Mouse (Mus musculus): Measurements from ENCODE around the gene Fam89a.

Fam89a gene

DNA sequence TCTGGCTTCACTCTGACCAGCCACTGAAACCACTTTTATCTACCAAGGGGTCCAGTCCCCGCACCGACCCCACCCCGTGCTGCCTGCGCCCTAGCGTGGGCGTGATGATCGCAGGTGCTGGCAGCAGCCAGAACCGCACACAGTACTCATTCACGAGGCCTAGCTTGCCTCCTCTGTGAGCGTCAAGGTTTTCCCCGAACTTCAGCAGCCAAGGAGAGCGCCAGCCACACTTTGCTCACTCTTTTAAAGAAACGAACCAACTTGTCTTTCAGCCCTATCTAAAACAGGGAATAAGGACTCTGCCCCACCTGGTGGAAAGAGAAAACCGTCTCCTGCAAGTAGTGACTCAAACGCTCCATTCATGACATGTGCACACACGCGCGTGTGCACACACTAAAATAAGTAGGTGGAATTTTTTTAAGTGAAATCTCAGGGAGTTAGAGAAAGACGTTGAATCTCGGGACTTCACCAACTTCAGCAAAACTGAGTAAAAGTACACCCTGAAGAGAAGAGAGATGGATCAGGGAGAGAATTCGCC, 762 bp upstream of the Fam89a start:
- no peak for DNase-seq

GRCm38 (mm10) chr8:124751191-124751590, 441 bp downstream of the Fam89a start:
- DNase-seq = peak; percentile 77

GRCm38 (mm10) chr8:124746661-124747060, 5.0 kb downstream of the Fam89a start:
- no peak for DNase-seq

DNA sequence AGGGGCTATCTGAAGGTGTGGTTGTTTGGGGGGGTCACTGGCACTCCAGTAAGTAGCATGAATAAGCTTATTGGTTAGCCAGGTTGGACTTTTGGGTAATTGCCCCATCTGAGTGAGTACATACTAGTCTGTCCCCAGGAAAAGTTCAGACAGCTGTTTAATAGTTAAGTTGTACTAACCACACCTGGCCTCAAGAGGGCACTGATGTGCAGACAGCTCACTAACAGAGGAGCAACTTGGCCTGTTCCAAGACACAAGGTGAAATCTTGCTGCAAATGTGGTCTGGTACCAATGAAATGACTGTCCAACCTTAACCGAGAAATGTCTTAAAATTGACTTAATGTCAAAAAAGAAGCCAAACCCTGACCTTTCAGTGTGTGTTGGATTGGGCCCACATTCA, 12.4 kb downstream of the Fam89a start:
- peak; percentile 35 for DNase-seq

DNA sequence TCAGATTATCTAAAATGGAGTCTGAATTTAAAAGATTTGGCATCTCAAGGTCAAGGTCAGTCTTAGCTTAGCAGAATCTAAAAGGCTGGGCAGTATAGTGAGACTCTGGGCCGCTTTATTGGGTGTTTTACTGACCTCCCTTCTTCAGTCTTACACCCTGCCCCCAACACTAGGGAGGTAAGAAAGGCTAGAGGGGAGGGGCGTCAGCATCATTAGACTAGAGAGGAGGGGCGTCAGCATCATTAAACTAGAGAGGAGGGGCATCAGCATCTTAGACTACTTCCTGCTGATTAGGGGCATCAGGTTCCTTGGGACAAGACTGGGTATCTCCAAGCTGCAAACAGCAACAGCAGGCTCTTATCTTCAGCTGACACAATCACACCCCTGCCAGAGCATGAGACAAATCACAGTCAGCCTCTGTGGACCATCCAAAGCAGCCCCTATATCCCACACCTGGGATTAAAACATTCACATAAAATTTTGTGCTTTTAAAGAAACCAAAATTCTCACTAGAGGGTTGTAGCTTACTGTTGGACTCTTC, 16.2 kb downstream of the Fam89a start:
- DNase-seq = no peak

DNA sequence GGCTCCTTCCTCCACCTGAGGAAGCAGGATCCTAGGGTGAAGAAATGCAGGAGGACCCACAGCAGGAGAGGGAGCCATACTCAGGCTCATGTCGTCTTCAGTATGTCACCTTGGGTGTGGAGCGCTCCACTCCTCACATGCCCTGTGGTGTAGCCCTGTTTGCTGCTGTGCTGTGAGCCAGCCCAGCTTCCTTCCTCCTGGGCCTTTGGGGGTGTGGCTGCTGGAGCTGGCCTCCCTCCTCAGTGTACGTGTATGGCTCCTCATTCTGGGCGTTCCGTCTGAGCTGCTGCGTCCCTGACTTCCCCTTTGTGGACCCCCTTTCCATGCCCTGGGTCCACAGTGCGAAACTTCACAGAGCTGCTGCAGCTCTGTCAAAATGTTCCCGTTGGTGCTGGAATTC, 18.8 kb downstream of the Fam89a start:
- DNase-seq = no peak

DNA sequence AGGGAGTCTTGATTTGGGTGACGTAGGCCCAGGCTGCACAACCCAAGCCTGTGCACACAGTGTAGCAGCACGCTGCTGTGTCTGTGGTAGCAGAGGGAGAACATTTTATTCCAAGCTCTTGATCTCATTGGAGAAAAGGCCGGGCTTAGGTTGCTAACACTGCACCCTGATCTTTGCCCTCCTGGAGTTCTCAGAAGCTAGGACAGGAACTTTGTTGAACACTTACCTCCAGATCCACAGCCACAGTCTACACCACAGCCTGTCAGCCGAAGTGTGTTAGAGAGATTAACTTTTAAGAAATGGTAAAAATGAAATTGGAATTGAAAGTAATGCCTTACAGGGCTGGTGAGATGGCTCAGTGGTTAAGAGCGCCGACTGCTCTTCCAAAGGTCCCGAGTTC, 27.3 kb downstream of the Fam89a start:
- DNase-seq = no peak

DNA sequence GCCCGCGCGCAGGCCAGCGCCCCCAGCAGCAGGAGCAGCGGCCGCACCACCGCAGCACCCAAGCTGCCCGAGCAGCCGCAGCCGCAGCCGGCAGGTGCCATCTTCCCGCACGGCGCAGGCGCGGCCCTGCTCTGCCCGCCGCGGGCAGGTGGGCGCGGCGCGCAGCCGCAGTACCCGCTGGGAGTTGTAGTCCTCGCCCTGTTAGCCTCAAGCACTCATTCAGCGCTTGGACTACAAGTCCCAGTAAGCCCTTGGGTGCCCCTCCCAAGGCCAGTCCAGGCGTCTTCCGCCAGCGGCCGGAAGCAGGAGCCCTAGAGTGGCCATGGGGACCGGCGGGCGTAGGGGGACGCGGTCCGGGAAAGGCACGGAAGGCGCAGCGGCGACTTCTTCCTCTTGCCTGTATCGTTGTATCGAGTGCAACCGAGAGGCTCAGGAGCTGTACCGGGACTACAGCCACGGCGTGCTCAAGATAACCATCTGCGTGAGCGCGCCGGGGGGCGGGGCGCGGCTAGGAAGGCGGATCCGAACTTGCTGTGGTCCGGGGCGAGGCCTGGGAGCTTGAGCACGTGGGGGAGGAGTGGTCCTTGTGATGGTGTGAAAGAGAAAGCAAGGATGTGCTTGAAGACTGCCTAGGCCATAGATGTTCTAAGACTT, 29.6 kb downstream of the Fam89a start, which contains the start of the genes Ttc13 and Arv1:
TSS of gene Ttc13 (minus strand) at position 122 of the 654 bp plus-strand sequence.
TSS of gene Arv1 (plus strand) at position 278 of the 654 bp plus-strand sequence.
- DNase-seq = peak; percentile 98

- DNase-seq = no peak
Measured at GRCm38 (mm10) chr8:124720938-124721861, 30.4 kb downstream of the Fam89a start.

DNA sequence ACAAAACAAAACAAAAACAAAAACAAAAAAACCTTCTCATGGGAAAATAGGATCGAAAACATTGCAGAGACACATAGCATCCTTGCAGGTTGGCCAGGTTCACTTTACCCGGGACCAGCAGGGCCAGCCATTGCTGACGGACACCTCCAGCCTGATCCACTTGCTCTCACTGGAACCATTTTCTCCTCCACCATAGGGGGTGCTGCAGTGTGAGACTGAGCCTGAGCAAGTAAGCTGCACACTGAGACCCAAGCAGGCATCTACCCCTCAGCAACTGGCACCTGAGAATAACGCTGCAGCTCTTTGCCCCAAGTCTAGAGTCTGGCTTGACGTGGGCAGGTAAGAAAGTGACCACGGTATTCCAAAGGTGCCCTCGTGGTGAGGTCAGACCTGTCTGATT, 31.5 kb downstream of the Fam89a start:
- peak; percentile 29 for DNase-seq

DNA sequence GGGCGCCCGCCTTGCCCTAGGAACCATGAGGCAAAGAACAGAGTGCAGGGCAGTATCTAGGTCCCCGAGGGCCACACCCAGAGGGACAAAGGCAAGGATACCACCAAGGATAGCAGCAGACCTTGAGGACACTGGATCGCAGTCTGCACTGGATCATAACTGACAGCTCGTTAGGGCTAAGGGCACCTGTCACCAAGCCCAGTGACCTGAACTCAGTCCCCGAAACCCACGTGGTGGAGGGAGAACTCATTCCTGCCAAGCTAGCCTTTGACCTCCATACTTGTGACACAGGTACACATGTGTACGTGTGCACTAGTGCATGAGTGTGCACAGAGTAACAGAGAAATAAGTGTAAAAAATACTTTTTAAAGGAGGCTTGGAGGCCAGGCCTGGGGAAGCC, 35.9 kb downstream of the Fam89a start:
- no peak for DNase-seq

- DNase-seq = no peak
Measured at GRCm38 (mm10) chr8:124713207-124713606, 38.4 kb downstream of the Fam89a start.

GRCm38 (mm10) chr8:124705823-124706222, 45.8 kb downstream of the Fam89a start:
- DNase-seq = no peak

DNA sequence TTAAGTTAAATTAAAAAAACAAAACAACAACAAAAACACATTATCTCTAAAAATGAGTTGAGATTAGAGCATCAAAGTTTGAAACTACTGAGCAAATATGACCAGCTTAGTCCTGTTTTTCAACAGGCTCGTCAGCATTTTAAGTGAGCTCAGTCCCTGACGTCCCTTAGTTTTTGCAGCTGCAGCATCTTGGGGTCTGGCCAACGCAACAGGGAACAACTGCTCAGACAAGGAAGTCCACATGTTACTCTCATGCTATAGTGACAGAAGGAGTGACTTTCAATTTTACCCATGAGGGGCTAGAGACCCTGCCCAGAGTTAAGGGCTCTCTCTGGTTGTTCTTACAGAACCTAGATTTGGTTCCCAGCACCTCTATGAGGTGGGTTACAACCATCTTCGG, 47.3 kb downstream of the Fam89a start:
- no peak for DNase-seq

- DNase-seq = no peak
Measured at GRCm38 (mm10) chr8:124703526-124703925, 48.1 kb downstream of the Fam89a start.

- no peak for DNase-seq
Measured at GRCm38 (mm10) chr8:124702183-124702582, 49.4 kb downstream of the Fam89a start.

- DNase-seq = no peak
Measured at GRCm38 (mm10) chr8:124701023-124701422, 50.6 kb downstream of the Fam89a start.

GRCm38 (mm10) chr8:124700271-124700670, 51.4 kb downstream of the Fam89a start:
- DNase-seq = no peak

DNA sequence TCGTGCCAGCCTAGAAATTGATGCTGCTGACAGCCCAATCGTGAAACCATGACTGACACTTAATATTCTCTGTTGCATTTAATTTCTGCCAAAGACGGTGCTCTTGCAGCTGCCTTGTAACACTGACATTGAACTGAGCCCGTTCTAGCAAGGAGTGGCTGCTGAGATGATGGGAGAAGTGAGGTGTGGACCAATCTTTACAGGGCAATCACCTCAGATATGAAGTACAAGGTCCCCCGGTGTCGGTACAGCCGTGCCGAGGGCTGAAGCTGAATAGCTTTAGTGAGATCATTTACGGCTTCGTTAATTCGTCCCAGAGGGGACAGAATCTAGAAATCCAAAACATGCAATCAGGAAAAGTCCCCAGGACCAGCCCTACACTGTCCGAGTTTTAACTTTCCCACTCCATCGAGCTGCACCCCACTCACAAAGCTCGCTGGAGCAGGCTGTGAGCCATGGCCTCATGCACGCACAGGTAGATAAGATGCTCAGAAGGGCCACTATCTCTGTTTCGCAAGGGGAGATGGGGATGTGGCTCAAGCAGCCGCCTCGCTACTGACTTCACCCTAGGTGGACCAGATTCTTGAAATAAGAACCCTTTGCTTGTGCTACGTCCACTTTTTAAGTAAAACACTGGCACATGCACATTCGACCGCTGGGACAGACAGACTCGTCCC, 56.1 kb downstream of the Fam89a start:
- no peak for DNase-seq

GRCm38 (mm10) chr8:124691706-124692105, 59.9 kb downstream of the Fam89a start:
- no peak for DNase-seq

All from retina, postnatal 1 day (tissue).